Mouse (Mus musculus) lung, postnatal 0 days (tissue): ENCODE results near the gene Notch4. TPM values are rescaled to one million over a fixed set of nuclear protein-coding genes. Genes with fewer than 3 reads are reported as not detected.

Source experiments
- ATAC-seq: fragments of 200-750 bp; cut with Nextera tagmentation; 2 replicates; pipeline ENCODE4 v1.8.0; 2017; ENCODE audit warnings: moderate library complexity
- DNase-seq: peaks from one replicate; pipeline ENCODE4 v3.0.0-alpha.2; 2016; ENCODE audit warnings: low spot score
- H3K27ac ChIP-seq: fragments of 300-500 bp; sonication (generic); 2 replicates; pipeline ENCODE4 v1.5.1; 2014; ENCODE audit warnings: antibody characterized with exemption, mild to moderate bottlenecking, low read length, mixed read lengths
- H3K27me3 ChIP-seq: fragments of 300-500 bp; sonication (generic); replicated peaks from 2 replicates; pipeline ENCODE4 v1.6.1; 2014; ENCODE audit warnings: low read length, mixed read lengths; ENCODE audit not compliant: insufficient read depth
- H3K36me3 ChIP-seq: fragments of 300-500 bp; sonication (generic); 2 replicates; pipeline ENCODE4 v1.6.1; 2014; ENCODE audit warnings: low read length, mixed read lengths; ENCODE audit not compliant: insufficient read depth
- H3K4me1 ChIP-seq: fragments of 300-500 bp; sonication (generic); 2 replicates; pipeline ENCODE4 v1.6.1; 2014; ENCODE audit warnings: antibody characterized with exemption, low read depth, low read length, mixed read lengths; ENCODE audit not compliant: insufficient read depth
- H3K4me2 ChIP-seq: fragments of 300-500 bp; sonication (generic); replicated peaks from 2 replicates; pipeline ENCODE4 v1.6.1; 2014; ENCODE audit warnings: low read depth, mild to moderate bottlenecking, low read length, moderate library complexity, mixed read lengths
- H3K4me3 ChIP-seq: fragments of 300-500 bp; sonication (generic); 2 replicates; pipeline ENCODE4 v1.5.1; 2014; ENCODE audit warnings: low read depth, low read length
- H3K9ac ChIP-seq: fragments of 300-500 bp; sonication (generic); replicated peaks from 2 replicates; pipeline ENCODE4 v1.6.1; 2014; ENCODE audit warnings: low read depth, mild to moderate bottlenecking
- H3K9me3 ChIP-seq: fragments of 300-500 bp; sonication (generic); 2 replicates; pipeline ENCODE4 v1.6.1; 2016; ENCODE audit warnings: low read length, mixed read lengths
- CTCF ChIP-seq: IDR thresholded peaks from 2 replicates; pipeline ENCODE4 v1.5.1; 2016; ENCODE audit warnings: antibody characterized with exemption, mild to moderate bottlenecking
- EP300 ChIP-seq: IDR thresholded peaks from 2 replicates; pipeline ENCODE4 v1.6.1; 2016; ENCODE audit warnings: antibody characterized with exemption, mild to moderate bottlenecking, control low read depth
- WGBS: fragments of 180-500 bp; shearing (Covaris S2); extraction: QIAGEN DNeasy Blood & Tissue Kit; methylation state at CpG from one replicate; pipeline ENCODE4 v1.1.7; 2014; 5-methylcytosine and 5-hydroxymethylcytosine counted together
- polyA plus RNA-seq: library from polyadenylated mRNA; unstranded; fragments of >200 nt; fragmentation: Nextera tagmentation; extraction: Ambion mirVana; gene quantifications from 2 replicates; pipeline ENCODE4 v1.2.1, GENCODE M21; 2015

The Notch4 gene
- polyA plus RNA-seq, 1 experiment from 2014 or later, result 24.8 TPM

DNA sequence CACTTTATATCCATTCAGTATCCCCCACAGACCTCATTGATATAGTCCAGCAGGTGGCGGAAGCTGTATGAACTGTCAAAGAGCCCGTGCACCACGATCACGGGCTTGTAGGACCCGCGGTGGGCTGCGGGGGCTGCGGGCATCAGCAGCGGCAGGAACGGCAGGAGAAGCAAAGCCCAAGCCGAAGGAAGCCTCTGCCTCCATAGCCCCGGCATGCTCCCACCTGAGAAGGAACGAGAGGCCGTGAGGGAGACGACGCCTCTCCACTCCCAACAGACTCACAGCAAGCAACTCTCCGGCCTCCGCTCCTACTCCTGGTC lies 62.7 kb downstream of the Notch4 start:
- H3K4me1 ChIP-seq, result peaks cover 21% of the 10 kb centered on the region; the same call in 1 of the 2 replicates
- peak; percentile 67 for DNase-seq
- WGBS, result 1% methylated on average over 18 of the region's 18 CpGs

DNA sequence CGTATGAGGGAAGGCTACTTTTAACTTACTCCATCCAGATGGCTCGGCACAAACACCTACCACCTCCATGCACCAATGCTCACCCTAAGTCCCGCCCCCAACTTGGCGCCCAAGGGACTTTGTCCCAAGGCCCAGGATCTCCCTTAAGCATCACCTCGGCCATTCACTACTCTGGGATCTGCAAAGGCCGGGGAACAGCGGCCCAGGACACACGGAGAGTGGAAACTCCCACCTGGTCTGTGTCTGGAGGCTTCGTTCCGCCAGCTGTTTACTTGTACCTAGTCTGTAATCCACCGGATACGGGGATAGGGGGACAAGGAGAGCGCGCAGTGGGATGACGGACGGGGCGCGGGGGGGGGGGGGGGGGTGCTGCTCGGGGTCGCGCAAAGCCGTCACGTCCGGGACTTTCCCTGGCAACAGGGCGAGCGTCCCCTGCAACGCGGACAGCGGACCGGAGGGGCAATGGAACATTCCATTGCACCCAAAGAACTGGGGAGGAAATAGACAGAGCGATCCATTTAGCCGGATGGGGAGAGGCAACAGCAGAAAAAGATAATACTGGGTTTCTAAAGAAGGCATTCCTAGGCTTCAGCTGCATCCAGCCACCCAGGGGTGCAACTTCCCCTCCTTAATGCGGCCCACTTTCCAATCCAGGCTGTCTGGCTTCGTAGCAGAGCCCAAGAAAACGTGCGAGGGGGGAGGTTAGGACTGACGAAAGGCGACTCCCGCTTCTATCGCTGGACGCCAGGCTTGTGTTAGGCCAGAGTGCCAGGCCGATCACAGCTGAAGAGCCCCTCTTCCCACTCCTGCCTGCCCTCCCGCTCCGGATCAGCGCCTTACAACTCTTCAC lies 63.2 kb downstream of the Notch4 start:
- peak overlapping the region; percentile 62 for H3K9ac ChIP-seq
- H3K36me3 ChIP-seq, result no peaks in the 10 kb centered on the region; the same call in 1 of the 2 replicates
- ATAC-seq, result peak; percentile 86
- peak overlapping the region; percentile 90 for H3K27ac ChIP-seq
- H3K4me2 ChIP-seq, result peak overlapping the region; percentile 62
- H3K4me1 ChIP-seq, result peaks cover 21% of the 10 kb centered on the region; the same call in 1 of the 2 replicates
- TF ChIP-seq EP300 (no peak), CTCF (no peak; the same call in 1 of the 2 replicates)
- DNase-seq, result peak; percentile 94
- under 1% methylated on average over 32 of the region's 45 CpGs for WGBS
- H3K4me3 ChIP-seq, result peak overlapping the region; percentile 60
- no peaks in the 10 kb centered on the region for H3K9me3 ChIP-seq
- H3K27me3 ChIP-seq, result peaks cover 23% of the 10 kb centered on the region

More for the DNA sequence above, 62.7 kb downstream of the Notch4 start:
- Histone ChIP-seq H3K27me3 (peaks cover 22% of the 10 kb centered on the region), H3K36me3 (no peaks in the 10 kb centered on the region; the same call in 1 of the 2 replicates), H3K4me2 (peak overlapping the region; percentile 62), H3K9ac (peak overlapping the region; percentile 62; the same call in 1 of the 2 replicates), H3K9me3 (no peaks in the 10 kb centered on the region), H3K27ac (peak overlapping the region; percentile 88), H3K4me3 (peak overlapping the region; percentile 60)
- no peak for TF ChIP-seq EP300
- TF ChIP-seq CTCF, result peak; percentile 66
- ATAC-seq, result 0 out of 2 replicates have a peak, but pooled peaks have one; percentile 19

- H3K27me3 ChIP-seq, result peaks cover 26% of the 10 kb centered on the region
- WGBS, result 5% methylated on average over 29 of the region's 29 CpGs
- peak; percentile 32 for ATAC-seq
- H3K4me1 ChIP-seq, result peaks cover 21% of the 10 kb centered on the region; the same call in 1 of the 2 replicates
- peak within 1 kb of the TSS; percentile 90 for H3K27ac ChIP-seq
- H3K4me3 ChIP-seq, result peak within 1 kb of the TSS; percentile 60
- peak within 1 kb of the TSS; percentile 46 for H3K9ac ChIP-seq
- no peaks in the 10 kb centered on the region for H3K36me3 ChIP-seq
- TF ChIP-seq CTCF (0 out of 2 replicates have a peak, but pooled peaks have one; percentile 7), EP300 (peak; percentile 52; the same call in 1 of the 2 replicates)
- no peaks in the 10 kb centered on the region for H3K9me3 ChIP-seq
- H3K4me2 ChIP-seq, result peak within 1 kb of the TSS; percentile 62
- DNase-seq, result no peak
These were observed 64.0 kb downstream of the Notch4 start, which contains the start of gene Ppt2 for GRCm38 (mm10) chr17:34627943-34628643. Gene Ppt2 (minus strand): TSS chr17:34628510.

DNA sequence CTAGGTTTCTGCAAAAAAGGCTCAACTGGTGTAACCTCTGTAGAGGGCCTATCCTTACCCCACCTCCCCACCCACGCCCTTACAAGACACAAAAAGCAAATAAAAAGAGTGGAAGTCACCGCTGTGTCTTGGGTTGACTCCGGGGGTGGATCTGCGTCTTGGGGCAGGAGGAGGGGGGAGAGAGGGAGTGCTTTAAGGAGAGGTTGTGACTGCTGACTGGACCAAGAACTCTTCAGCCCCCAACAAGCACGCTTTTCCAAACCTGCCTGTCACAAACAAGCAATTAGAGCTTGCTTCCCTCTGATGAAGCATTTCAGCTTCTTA lies 64.5 kb downstream of the Notch4 start:
- H3K4me3 ChIP-seq, result no peak overlapping the region
- no peak for TF ChIP-seq CTCF
- no peak for TF ChIP-seq EP300
- 28% methylated on average over 5 of the region's 5 CpGs for WGBS

GRCm38 (mm10) chr17:34629221-34629751 lies 65.2 kb downstream of the Notch4 start, which contains the start of gene Prrt1:
Gene Prrt1 (plus strand): TSS chr17:34629533.
- no peak for ATAC-seq
- Histone ChIP-seq H3K4me1 (peaks cover 21% of the 10 kb centered on the region; the same call in 1 of the 2 replicates), H3K4me2 (peak within 1 kb of the TSS; percentile 62), H3K9ac (0 out of 2 replicates have a peak within 1 kb of the TSS, but pooled peaks have one; percentile 46), H3K9me3 (no peaks in the 10 kb centered on the region), H3K27ac (peak within 1 kb of the TSS; percentile 90; the same call in 1 of the 2 replicates), H3K36me3 (no peaks in the 10 kb centered on the region), H3K4me3 (peak within 1 kb of the TSS; percentile 60), H3K27me3 (peaks cover 38% of the 10 kb centered on the region)
- WGBS, result 5% methylated on average over 16 of the region's 16 CpGs
- no peak for TF ChIP-seq CTCF
- TF ChIP-seq EP300, result no peak
- DNase-seq, result no peak

More for the DNA sequence above, 64.5 kb downstream of the Notch4 start:
- Histone ChIP-seq H3K27ac (no peak overlapping the region; the same call in 1 of the 2 replicates), H3K4me1 (peaks cover 21% of the 10 kb centered on the region; the same call in 1 of the 2 replicates), H3K4me2 (peak overlapping the region; percentile 62), H3K9ac (0 out of 2 replicates have a peak overlapping the region, but pooled peaks have one; percentile 46), H3K9me3 (no peaks in the 10 kb centered on the region), H3K27me3 (peaks cover 32% of the 10 kb centered on the region), H3K36me3 (no peaks in the 10 kb centered on the region)
- ATAC-seq, result no peak
- DNase-seq, result no peak
